Mouse (Mus musculus) lung, adult 2 months (tissue): Measurements from ENCODE around the gene Abcg2.

Experiments
- CTCF ChIP-seq: fragments of 200-500 bp; IDR thresholded peaks from 2 replicates; pipeline ENCODE4 v1.5.1; 2011; ENCODE audit warnings: mild to moderate bottlenecking, low read length, control low read depth; ENCODE audit not compliant: insufficient read depth
- POLR2A ChIP-seq: fragments of 200-500 bp; IDR thresholded peaks from 2 replicates; pipeline ENCODE4 v1.6.1; 2011; ENCODE audit warnings: low read depth, mild to moderate bottlenecking, control low read depth, low read length, borderline replicate concordance; ENCODE audit errors: extremely low read depth

- TF ChIP-seq POLR2A (no peak), CTCF (no peak)
These were observed 110.4 kb downstream of the Abcg2 start for GRCm38 (mm10) chr6:58694765-58695164.
